Mouse (Mus musculus) heart, adult 18-20 months (tissue): ENCODE measurements around the gene Srsf1. TPM values are rescaled to one million over a fixed set of nuclear protein-coding genes. Genes with fewer than 3 reads are reported as not detected.

Experiments
- DNase-seq, 2 experiments: peaks; one replicate each; pipeline ENCODE4 v3.0.0; 2021 to 2022; ENCODE audit warnings: mixed read lengths in 1 of 2
- long read RNA-seq, 2 experiments: library from polyadenylated mRNA; stranded (forward); transcript quantifications; one replicate each; pipeline ENCODE4 v2.0.0; 2021
- total RNA-seq, 2 experiments: library from RNA; stranded (reverse); gene quantifications; 2 replicates each; pipeline ENCODE4 v1.2.3; 2021

The Srsf1 gene
- 100 to 1,000 TPM in 1 of 2 experiments, 10 to 100 TPM in 1; 88.5 to 102 TPM for total RNA-seq
- long read RNA-seq, experiment 1, full-length matches to known transcripts, result 11 of 22 reads
- long read RNA-seq, experiment 1, partial matches to known transcripts, result 1 of 22 reads
- long read RNA-seq, experiment 1, other reads (novel, unspliced or antisense), result 10 of 22 reads
- long read RNA-seq, experiment 2, full-length matches to known transcripts, result 12 of 19 reads
- long read RNA-seq, experiment 2, partial matches to known transcripts, result 0 of 19 reads
- long read RNA-seq, experiment 2, other reads (novel, unspliced or antisense), result 7 of 19 reads

- DNase-seq, result peak; percentile 98
These were observed at the start of gene Srsf1 for GRCm38 (mm10) chr11:88046944-88047794. Gene Srsf1 (plus strand): TSS chr11:88047373.

- DNase-seq, result no peak
These were observed 47.4 kb upstream of the Srsf1 start for GRCm38 (mm10) chr11:87999751-88000150.

- DNase-seq, result no peak
These were observed 44.4 kb upstream of the Srsf1 start for GRCm38 (mm10) chr11:88002738-88003137.

- DNase-seq, result no peak
These were observed 43.0 kb upstream of the Srsf1 start for GRCm38 (mm10) chr11:88004123-88004522.

- DNase-seq, result no peak
These were observed 38.5 kb upstream of the Srsf1 start for GRCm38 (mm10) chr11:88008641-88009040.

- DNase-seq, result peak in 1 of 2 experiments; percentile 40
These were observed 37.5 kb upstream of the Srsf1 start for GRCm38 (mm10) chr11:88009542-88010190.

- no peak for DNase-seq
These were observed 35.8 kb upstream of the Srsf1 start for GRCm38 (mm10) chr11:88011208-88011913.

- DNase-seq, result no peak
These were observed 35.2 kb upstream of the Srsf1 start for GRCm38 (mm10) chr11:88011914-88012419.

- DNase-seq, result no peak
These were observed 34.4 kb upstream of the Srsf1 start for GRCm38 (mm10) chr11:88012621-88013244.

GRCm38 (mm10) chr11:88013632-88014031 is 33.5 kb upstream of the Srsf1 start:
- DNase-seq, result no peak

- no peak for DNase-seq
These were observed 32.0 kb upstream of the Srsf1 start for GRCm38 (mm10) chr11:88015161-88015560.

GRCm38 (mm10) chr11:88015795-88016194 is 31.4 kb upstream of the Srsf1 start:
- DNase-seq, result no peak

- no peak for DNase-seq
These were observed 23.2 kb upstream of the Srsf1 start for GRCm38 (mm10) chr11:88023933-88024332.

- no peak for DNase-seq
These were observed 19.7 kb upstream of the Srsf1 start for GRCm38 (mm10) chr11:88027391-88028035.

- DNase-seq, result no peak
These were observed 18.9 kb upstream of the Srsf1 start for GRCm38 (mm10) chr11:88028193-88028684.

- DNase-seq, result peak in 1 of 2 experiments; percentile 14
These were observed 17.0 kb upstream of the Srsf1 start for GRCm38 (mm10) chr11:88030219-88030618.

- DNase-seq, result peak in 1 of 2 experiments; percentile 28
These were observed 16.3 kb upstream of the Srsf1 start for GRCm38 (mm10) chr11:88030836-88031235.

- no peak for DNase-seq
These were observed 15.4 kb upstream of the Srsf1 start for GRCm38 (mm10) chr11:88031753-88032152.

GRCm38 (mm10) chr11:88035970-88036369 is 11.2 kb upstream of the Srsf1 start:
- DNase-seq, result no peak

- DNase-seq, result no peak
These were observed 10.4 kb upstream of the Srsf1 start for GRCm38 (mm10) chr11:88036761-88037251.

- no peak for DNase-seq
These were observed 9.8 kb upstream of the Srsf1 start for GRCm38 (mm10) chr11:88037386-88037785.
